Mouse (Mus musculus): ENCODE measurements around the gene Lipc.

DNA sequence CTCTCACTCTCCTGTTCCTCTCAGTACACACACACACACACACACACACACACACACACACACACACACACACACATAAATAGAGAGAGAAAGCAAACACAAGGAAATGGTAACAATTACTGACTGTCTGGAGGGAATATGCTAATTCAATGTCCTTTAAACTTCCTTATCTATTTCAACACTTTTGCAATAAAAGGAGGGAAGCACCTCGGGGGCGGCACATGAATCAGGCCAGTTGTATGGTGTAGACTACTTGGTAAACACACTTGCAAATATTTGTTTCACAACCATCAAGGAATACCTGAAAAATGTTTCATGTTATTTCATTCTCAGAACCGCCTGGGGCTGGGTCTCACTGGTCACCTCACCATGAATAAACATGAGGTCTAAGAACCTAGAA, 30.9 kb downstream of the Lipc start:
- TF ChIP-seq CTCF (IDR thresholded peaks at IDR 0.05; ENCODE audit: borderline replicate concordance, insufficient read depth, low read depth, low read length) (no peak), POLR2A (IDR thresholded peaks at IDR 0.05; ENCODE audit: borderline replicate concordance, insufficient read depth, low read length) (no peak)

Measured in cerebellum, adult 2 months (tissue).